Mouse (Mus musculus) lung, postnatal 25 days (tissue): ENCODE results near the gene Baz2b.
A peak's percentile ranks its signal among the peaks of the same experiment; 100 is the strongest.
"Not testable (repeated sequence)": the region's sequence is repeated elsewhere in the genome, so short reads cannot be mapped to it uniquely, and the experiment has no call there.

Experiments used
- DNase-seq: peaks from one replicate; pipeline ENCODE4 v3.0.0; 2022; ENCODE audit warnings: low spot score

Gene Baz2b

DNA sequence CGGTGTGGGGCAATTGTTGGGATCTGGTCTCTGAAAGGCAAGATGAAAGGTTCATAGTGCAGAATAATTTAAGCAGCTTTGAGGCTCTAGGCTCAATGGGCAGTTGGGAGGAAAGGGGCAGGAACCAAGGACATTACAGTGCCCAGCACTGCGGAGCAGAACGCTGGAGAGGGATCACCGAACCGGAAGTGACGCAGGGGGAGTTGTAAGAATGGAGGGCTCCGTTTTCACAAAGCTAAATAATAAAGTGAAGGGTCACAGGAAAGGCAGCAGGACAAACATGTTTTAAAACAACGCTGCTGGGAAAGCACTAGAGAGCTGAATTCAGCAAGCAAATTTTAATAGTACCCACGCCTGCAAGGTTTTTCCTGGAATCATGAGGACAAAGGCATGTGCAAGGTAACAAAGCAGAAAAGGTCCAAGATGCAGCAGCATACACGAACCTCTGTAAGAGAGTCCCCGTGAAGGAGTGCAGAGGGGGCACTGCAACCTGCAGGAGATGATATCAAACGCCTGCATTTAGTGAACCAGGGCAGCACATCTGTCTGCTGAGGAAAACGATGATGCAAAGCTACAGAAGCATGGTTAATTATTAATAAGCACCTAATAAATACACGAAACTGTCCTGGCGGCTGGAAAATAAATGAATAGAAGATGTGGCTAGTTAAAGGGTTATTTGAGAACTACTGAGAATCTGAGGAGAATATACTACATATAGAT, 120.0 kb downstream of the Baz2b start:
- DNase-seq, result no peak

DNA sequence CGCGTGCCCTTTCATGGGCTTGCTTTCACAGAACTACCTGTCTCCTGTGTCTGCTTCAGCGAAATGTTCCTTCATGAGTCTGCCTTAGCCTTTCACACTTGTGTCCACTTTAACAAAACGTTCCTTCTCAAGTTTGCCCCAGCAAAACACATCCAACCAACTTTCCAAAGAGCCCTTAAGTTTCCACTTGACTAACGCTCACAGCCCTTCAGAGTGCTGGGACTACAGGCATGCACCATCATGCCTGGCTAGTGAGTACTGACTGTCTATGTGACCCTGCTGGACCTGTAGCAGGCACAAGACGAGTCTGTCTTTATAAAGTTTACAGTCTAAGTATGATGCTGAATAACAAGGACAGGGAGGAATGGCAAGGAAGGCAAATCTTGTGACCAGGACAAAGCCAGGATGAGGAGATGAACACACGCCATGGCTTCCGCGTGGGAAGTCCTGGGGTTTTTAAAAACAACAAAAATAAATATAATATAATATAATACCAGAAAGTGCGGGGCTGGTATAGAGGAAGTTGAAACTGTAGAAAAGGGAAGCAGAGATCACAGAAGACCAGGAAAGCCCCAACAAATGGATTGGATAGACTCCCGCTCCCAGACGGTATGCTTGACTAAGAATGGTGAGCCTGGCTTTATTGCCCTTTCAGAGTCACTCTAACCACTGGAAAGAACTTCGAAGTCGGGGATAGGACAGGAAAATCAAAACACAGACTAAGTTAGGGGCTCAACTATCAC, 120.7 kb downstream of the Baz2b start:
- peak; percentile 81 for DNase-seq

- peak; percentile 90 for DNase-seq
Measured at GRCm38 (mm10) chr2:60086197-60086903, 123.3 kb downstream of the Baz2b start.

- no peak for DNase-seq
Measured at GRCm38 (mm10) chr2:60084823-60085222, 124.8 kb downstream of the Baz2b start.

GRCm38 (mm10) chr2:60082984-60083636, 126.5 kb downstream of the Baz2b start:
- DNase-seq, result no peak

DNA sequence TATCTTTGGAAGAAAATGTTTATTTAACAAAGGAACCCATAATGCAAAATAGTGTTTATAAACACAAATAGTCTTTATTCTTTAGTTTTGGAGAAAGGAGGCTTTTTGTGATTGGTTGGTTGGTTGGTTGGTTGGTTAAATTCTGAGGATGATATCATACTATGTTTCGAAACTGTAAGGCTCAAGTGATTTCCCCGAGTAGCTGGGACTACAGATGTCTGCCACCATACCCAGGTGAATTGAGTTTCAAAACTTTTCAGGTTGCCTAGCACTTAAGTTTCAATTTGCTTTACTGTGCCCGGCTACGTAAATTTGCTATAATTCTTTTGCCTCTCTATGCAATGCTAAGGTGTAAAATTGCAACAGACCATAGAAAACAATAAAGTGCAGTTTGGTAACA, 127.4 kb downstream of the Baz2b start:
- DNase-seq, result no peak

DNA sequence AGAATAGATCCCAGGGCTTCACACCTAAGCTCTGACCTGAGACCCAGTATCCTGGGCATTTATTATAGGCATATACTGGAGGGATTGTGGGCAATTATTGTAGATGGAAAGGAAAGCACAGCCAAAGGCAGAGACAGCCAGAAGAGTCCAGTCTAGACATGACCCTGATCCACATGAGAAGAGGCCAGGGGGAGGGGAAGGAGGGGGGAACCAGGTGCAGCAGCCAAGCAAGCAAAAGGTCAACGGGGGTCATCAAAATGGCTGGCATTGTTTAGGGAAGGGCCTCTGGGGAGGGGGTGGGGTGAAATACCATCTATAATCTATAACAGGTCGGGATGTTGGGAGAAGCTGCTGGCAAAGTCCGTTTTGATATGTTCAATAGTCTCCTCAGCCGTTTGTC, 128.8 kb downstream of the Baz2b start:
- DNase-seq, result no peak

DNA sequence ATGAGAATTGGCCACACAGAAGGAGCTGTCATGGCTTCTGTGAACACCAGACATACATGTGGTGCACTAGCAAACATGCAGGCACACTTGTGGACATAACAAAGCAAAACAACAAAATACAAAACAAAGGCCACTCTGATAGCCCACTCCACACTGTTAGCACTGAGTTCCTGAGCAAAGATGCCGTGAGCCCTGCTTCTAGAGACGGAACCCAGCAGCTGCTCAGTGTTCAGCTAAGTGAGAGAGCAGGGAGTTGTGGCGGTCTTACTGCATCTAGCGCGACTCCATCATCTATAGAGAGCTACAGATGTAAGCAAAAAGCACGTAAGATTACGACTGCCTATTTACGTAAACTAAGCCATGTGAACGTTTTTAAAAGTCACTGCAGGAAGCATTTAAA, 132.0 kb downstream of the Baz2b start:
- no peak for DNase-seq

DNA sequence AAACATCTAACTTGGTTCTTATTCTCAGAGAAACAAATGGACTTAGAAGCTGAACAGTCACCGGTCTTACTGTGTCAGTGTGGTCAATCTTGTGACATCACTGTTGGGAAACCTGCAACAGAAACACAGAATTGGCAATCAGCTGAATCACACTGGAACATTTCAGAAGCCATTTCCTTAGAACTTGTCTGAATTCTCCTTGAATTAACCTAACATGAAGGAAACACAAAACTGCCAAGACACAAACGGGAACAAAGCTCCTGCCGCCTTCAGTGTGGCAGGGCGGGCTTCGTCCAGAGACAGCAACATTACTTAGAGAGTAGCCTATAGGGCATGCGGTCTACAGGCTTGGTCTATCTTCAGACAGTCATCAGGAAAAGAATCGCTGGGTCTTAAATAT, 132.8 kb downstream of the Baz2b start:
- DNase-seq, result peak; percentile 47

- no peak for DNase-seq
Measured at GRCm38 (mm10) chr2:60076025-60076424, 133.6 kb downstream of the Baz2b start.

- not testable (repeated sequence) for DNase-seq
Measured at GRCm38 (mm10) chr2:60073798-60074197, 135.8 kb downstream of the Baz2b start.

DNA sequence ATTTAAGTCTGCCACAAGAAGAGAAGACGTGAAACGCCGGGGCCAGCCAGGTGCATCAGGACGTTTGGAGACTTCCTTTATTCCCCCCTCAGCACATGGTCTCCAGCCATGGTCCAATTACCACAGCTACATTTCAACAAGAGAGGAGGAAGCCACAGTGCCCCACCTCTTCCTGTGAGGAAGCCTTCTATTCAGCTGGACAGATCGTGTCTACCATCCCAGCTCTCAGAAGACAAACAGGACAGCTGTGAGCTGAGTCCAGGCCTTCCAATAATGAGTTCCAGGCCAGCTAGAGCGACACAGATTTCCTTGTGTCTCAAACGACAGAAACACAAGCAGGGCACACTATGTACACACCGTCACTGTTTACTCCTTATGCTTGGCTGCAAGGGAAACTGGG, 137.8 kb downstream of the Baz2b start:
- DNase-seq, result peak; percentile 78

DNA sequence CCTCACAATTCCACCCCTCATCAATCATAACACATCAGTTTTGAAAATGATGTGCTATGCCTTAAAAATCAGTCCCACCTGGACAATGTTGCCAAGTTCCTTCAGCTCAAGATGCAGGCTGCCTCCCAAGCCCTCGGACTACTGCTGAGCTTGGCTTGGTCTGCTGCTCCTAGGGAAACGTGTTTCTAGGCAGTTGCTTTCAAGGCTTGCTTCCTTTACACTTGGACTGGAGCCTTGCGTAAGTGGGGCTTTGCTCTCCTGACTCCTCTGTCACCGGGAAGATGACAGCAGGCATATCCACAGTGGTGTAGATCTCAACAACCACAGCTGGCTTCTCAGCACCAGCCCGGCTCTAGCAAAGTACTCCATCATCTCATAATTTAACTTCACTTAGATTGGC, 138.7 kb downstream of the Baz2b start:
- no peak for DNase-seq

GRCm38 (mm10) chr2:60068468-60068867, 141.2 kb downstream of the Baz2b start:
- DNase-seq, result no peak

- no peak for DNase-seq
Measured at GRCm38 (mm10) chr2:60065415-60065814, 144.2 kb downstream of the Baz2b start.

DNA sequence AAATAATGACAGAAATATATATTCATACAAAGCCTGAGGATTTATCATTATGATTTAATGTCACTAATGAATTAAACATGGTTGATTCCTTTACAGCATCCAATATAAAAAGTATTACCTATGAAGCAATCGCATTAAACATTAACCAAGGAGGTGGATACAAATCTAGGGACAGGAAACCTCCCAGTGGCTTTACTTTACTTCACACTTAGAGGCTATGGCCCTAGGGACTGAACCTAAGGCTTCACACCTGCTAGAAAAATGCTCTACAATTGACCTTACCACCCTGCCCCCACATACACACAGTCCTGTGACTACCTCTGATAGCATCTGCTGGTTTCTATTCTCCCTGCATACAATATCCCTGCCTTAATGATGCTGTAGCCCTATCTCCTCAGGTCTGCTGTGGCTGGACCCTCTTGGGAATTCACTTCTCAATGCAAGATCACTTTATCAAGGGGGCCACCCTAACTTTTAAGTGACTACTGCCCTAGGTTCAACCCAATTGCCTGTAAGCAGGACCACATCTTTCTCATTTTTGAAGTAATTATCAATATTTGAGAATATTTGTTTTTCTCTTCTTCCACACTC, 149.4 kb downstream of the Baz2b start:
- no peak for DNase-seq

- DNase-seq, result no peak
Measured at GRCm38 (mm10) chr2:60059300-60059699, 150.3 kb downstream of the Baz2b start.

GRCm38 (mm10) chr2:60056043-60056442, 153.6 kb downstream of the Baz2b start:
- DNase-seq, result no peak

GRCm38 (mm10) chr2:60054808-60055535, 154.7 kb downstream of the Baz2b start:
- DNase-seq, result no peak

- DNase-seq, result no peak
Measured at GRCm38 (mm10) chr2:60053222-60054010, 156.2 kb downstream of the Baz2b start.
